Comparison of ENCODE assay signal across 8 mouse cellular contexts in the genomic region with DNA sequence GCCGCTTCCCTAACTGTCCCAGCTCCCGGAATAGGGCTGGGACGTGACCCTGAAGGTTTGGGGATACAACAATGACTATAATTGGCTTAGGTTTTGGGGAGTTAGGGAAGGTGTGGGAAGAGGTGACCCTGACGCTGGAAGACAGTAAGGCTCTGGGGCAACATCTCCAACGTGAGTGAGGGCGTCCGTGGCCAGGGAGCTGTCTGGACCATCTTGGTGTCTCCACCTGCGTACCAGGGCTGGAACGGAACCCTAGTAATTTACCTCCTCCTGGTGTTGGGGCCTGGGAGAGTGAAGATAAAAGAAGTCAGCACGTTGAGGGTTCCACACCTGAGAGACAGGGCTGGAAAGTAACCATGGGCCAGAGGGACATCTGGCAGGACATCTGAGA. TPM values are rescaled to one million over a fixed set of nuclear protein-coding genes. Genes with fewer than 3 reads are reported as not detected.
DNase-seq lines count a peak whose midpoint lies in the region; TF ChIP-seq lines count a peak whose summit lies in the region.

No protein-coding gene starts in this region.

- H3K4me1 ChIP-seq in thymus, adult 2 months (replicated peaks; ENCODE audit: control insufficient read depth, insufficient read depth, low read length) = peaks cover 21% of the 10 kb centered on the region
- peaks cover 37% of the 10 kb centered on the region for H3K4me1 ChIP-seq in liver, adult 2 months (ENCODE audit: control insufficient read depth, insufficient read depth, low read length)

- H3K79me2 ChIP-seq in liver, adult 2 months (ENCODE audit: control insufficient read depth, insufficient read depth, low read length) = peaks cover 31% of the 10 kb centered on the region

- H3K36me3 ChIP-seq in thymus, adult 2 months (ENCODE audit: control insufficient read depth, insufficient read depth, low read length) = peaks cover 4% of the 10 kb centered on the region; the same call in 1 of the 2 replicates
- H3K36me3 ChIP-seq in liver, adult 2 months (ENCODE audit: control insufficient read depth, insufficient read depth, low read length) = no peaks in the 10 kb centered on the region

- no peak for TF ChIP-seq CTCF in gastrocnemius, adult 2 months (IDR thresholded peaks at IDR 0.05)
- no peak for TF ChIP-seq CTCF in thymus, adult 2 months (IDR thresholded peaks at IDR 0.05; ENCODE audit: borderline replicate concordance, control insufficient read depth, extremely low read depth, insufficient read depth, low read length, poor library complexity)
- no peak for TF ChIP-seq CTCF in liver, adult 2 months (IDR thresholded peaks at IDR 0.05; ENCODE audit: low read depth, low read length)

- peak; percentile 25 for DNase-seq in gastrocnemius, adult 2 months
- no peak for DNase-seq in gastrocnemius, adult 8-10 months (ENCODE audit: low spot score in 2 of 2)
- DNase-seq in thymus, adult 2 months = no peak
- no peak for DNase-seq in thymus, postnatal 14 days
- no peak for DNase-seq in liver, adult 2 months (ENCODE audit: extremely low read depth, low read depth, low spot score)
- DNase-seq in ovary, postnatal 10 days (ENCODE audit: low spot score) = no peak
- DNase-seq in right cerebral cortex, postnatal 36 days (ENCODE audit: low spot score in 2 of 2) = no peak
- DNase-seq in layer of hippocampus, postnatal 25 days (ENCODE audit: extremely low spot score in 1 of 2, low spot score in 1 of 2) = no peak

- H3K9ac ChIP-seq in liver, adult 2 months (ENCODE audit: low read depth, low read length) = peak overlapping the region; percentile 96

- no peak for TF ChIP-seq POLR2A in thymus, adult 2 months (IDR thresholded peaks at IDR 0.05; ENCODE audit: control insufficient read depth, extremely low read depth, insufficient read depth, low read length, poor library complexity)
- TF ChIP-seq POLR2A in liver, adult 2 months (IDR thresholded peaks at IDR 0.05; ENCODE audit: extremely low read depth, insufficient read depth, low read length) = no peak

- 8% methylated on average over 10 of the region's 10 CpGs for WGBS in thymus, adult 2 months
- 2% methylated on average over 10 of the region's 10 CpGs for WGBS in liver, adult 2 months

- H3K27ac ChIP-seq in gastrocnemius, adult 2 months = peak overlapping the region; percentile 100
- H3K27ac ChIP-seq in thymus, adult 2 months (ENCODE audit: control insufficient read depth, insufficient read depth, low read length) = no peak overlapping the region
- H3K27ac ChIP-seq in liver, adult 2 months (replicated peaks; ENCODE audit: insufficient read depth, low read depth, low read length) = peak overlapping the region; percentile 92

- H3K27me3 ChIP-seq in thymus, adult 2 months (ENCODE audit: control insufficient read depth, insufficient read depth, low read length) = no peaks in the 10 kb centered on the region
- H3K27me3 ChIP-seq in liver, adult 2 months (ENCODE audit: control insufficient read depth, insufficient read depth, low read length) = no peaks in the 10 kb centered on the region

- peak overlapping the region; percentile 92 for H3K4me3 ChIP-seq in gastrocnemius, adult 2 months
- H3K4me3 ChIP-seq in thymus, adult 2 months (ENCODE audit: control insufficient read depth, insufficient read depth, low read length) = peak overlapping the region; percentile 69
- H3K4me3 ChIP-seq in liver, adult 2 months (ENCODE audit: insufficient read depth, low read depth, low read length) = peak overlapping the region; percentile 93

- intact Hi-C loops in gastrocnemius, adult 2 months (cut with DNase I) = loop anchor here (2.0 kb wide), 1 partner anchor 22 kb away; a partner anchor contains a TSS

RNA-seq across cellular contexts. Expression of a gene that starts 0.7 kb away (rescaled TPM):
- 100 to 1,000 TPM; 650 to 652 TPM for total RNA-seq in gastrocnemius, adult 2 months (2021)
- total RNA-seq in gastrocnemius, adult 8-10 months (2022) = 100 to 1,000 TPM; 524 to 920 (median 651) TPM
- 345 and 396 TPM in 2 replicates for polyA plus RNA-seq in thymus, adult 2 months (2012; rRNA removed)
- total RNA-seq in liver, adult 2 months (2014; rRNA removed) = 652 and 839 TPM in 2 replicates
- 523 and 643 TPM in 2 replicates for polyA plus RNA-seq in liver, adult 2 months (2012; rRNA removed)
- 100 to 1,000 TPM; 610 to 665 TPM for total RNA-seq in layer of hippocampus, postnatal 25 days (2021)

RNA-seq across cellular contexts. Expression of a gene that starts 11.5 kb away (rescaled TPM):
- total RNA-seq in gastrocnemius, adult 2 months (2021) = under 1 TPM; 0.47 to 0.84 TPM
- under 1 TPM; 0.39 to 0.86 (median 0.73) TPM for total RNA-seq in gastrocnemius, adult 8-10 months (2022)
- 3.1 and 4.7 TPM in 2 replicates for polyA plus RNA-seq in thymus, adult 2 months (2012; rRNA removed)
- 0.09 and 0.13 TPM in 2 replicates for total RNA-seq in liver, adult 2 months (2014; rRNA removed)
- polyA plus RNA-seq in liver, adult 2 months (2012; rRNA removed) = 0.45 and 0.67 TPM in 2 replicates
- total RNA-seq in layer of hippocampus, postnatal 25 days (2021) = 100 to 1,000 TPM; 108 to 110 TPM

RNA-seq across cellular contexts. Expression of a gene that starts 16.1 kb away (rescaled TPM):
- 1 to 10 TPM; 7.2 to 9.8 TPM for total RNA-seq in gastrocnemius, adult 2 months (2021)
- 10 to 100 TPM in 3 of 4 experiments, 1 to 10 TPM in 1; 9.9 to 15.9 (median 10.2) TPM for total RNA-seq in gastrocnemius, adult 8-10 months (2022)
- 0.57 and 1.2 TPM in 2 replicates for polyA plus RNA-seq in thymus, adult 2 months (2012; rRNA removed)
- 0.09 and 0.34 TPM in 2 replicates for total RNA-seq in liver, adult 2 months (2014; rRNA removed)
- polyA plus RNA-seq in liver, adult 2 months (2012; rRNA removed) = 0.09 and 0.37 TPM in 2 replicates
- 1 to 10 TPM; 2.4 to 3.1 TPM for total RNA-seq in layer of hippocampus, postnatal 25 days (2021)

RNA-seq across cellular contexts. Expression of a gene that starts 23.0 kb away (rescaled TPM):
- total RNA-seq in gastrocnemius, adult 2 months (2021) = 100 to 1,000 TPM; 366 to 415 TPM
- total RNA-seq in gastrocnemius, adult 8-10 months (2022) = 100 to 1,000 TPM; 381 to 451 (median 390) TPM
- 309 and 321 TPM in 2 replicates for polyA plus RNA-seq in thymus, adult 2 months (2012; rRNA removed)
- 82.1 and 91.1 TPM in 2 replicates for total RNA-seq in liver, adult 2 months (2014; rRNA removed)
- polyA plus RNA-seq in liver, adult 2 months (2012; rRNA removed) = 215 and 222 TPM in 2 replicates
- total RNA-seq in layer of hippocampus, postnatal 25 days (2021) = 10 to 100 TPM; 67.1 to 77.7 TPM

RNA-seq across cellular contexts. Expression of a gene that starts 35.8 kb away (rescaled TPM):
- total RNA-seq in gastrocnemius, adult 2 months (2021) = 10 to 100 TPM; 18.4 to 19.2 TPM
- 10 to 100 TPM; 17.6 to 21.1 (median 20.1) TPM for total RNA-seq in gastrocnemius, adult 8-10 months (2022)
- 92.1 and 92.3 TPM in 2 replicates for polyA plus RNA-seq in thymus, adult 2 months (2012; rRNA removed)
- 18.2 and 24.4 TPM in 2 replicates for total RNA-seq in liver, adult 2 months (2014; rRNA removed)
- 48.5 and 58.9 TPM in 2 replicates for polyA plus RNA-seq in liver, adult 2 months (2012; rRNA removed)
- 10 to 100 TPM; 74.9 to 79.7 TPM for total RNA-seq in layer of hippocampus, postnatal 25 days (2021)

Comparison
In these comparisons a context has a peak if more than half of its experiments do, and no peak if none do; other contexts are left out.
1. RNA of a gene that starts 11.5 kb away (total RNA-seq): 108 to 110 TPM in layer of hippocampus, postnatal 25 days; 0.47 to 0.84 TPM in gastrocnemius, adult 2 months, 0.39 to 0.86 TPM in gastrocnemius, adult 8-10 months and 0.09 to 0.13 TPM in liver, adult 2 months; every median in the first group is over 10 times any median in the second.
2. Peak in every context shown above with its lines, with median percentiles within 50 percentile points of each other: H3K4me3 ChIP-seq.